Mouse (Mus musculus) megakaryocyte, adult 5-6 weeks (primary cell): ENCODE measurements around the gene N4bp2l2. TPM values are rescaled to one million over a fixed set of nuclear protein-coding genes. Genes with fewer than 3 reads are reported as not detected.

Source experiments
- ATAC-seq: 2 replicates; pipeline ENCODE4 v1.8.0; 2016; ENCODE audit warnings: mild to moderate bottlenecking, inconsistent platforms; ENCODE audit not compliant: poor library complexity, severe bottlenecking
- total RNA-seq, 2 experiments: library from RNA; stranded (forward) in 1 of 2; stranded (reverse) in 1 of 2; fragments of 153-499, 151-499 nt in 1 of 2; fragments of 221-1000, 200-1000 nt in 1 of 2; gene quantifications; 2 replicates each; pipeline versions ENCODE4 v1.2.3 to v1.2.4; 2015 to 2017

The N4bp2l2 gene
- total RNA-seq, 2 experiments from 2014 or later, result 75.1 to 81.1 TPM

GRCm38 (mm10) chr5:150566971-150567370, 99.0 kb downstream of the N4bp2l2 start:
- no peak for ATAC-seq

- ATAC-seq, result no peak
Observed at GRCm38 (mm10) chr5:150566226-150566625, 99.8 kb downstream of the N4bp2l2 start.

GRCm38 (mm10) chr5:150564426-150564825, 101.6 kb downstream of the N4bp2l2 start:
- ATAC-seq, result no peak

GRCm38 (mm10) chr5:150561783-150562182, 104.2 kb downstream of the N4bp2l2 start:
- ATAC-seq, result no peak

GRCm38 (mm10) chr5:150561376-150561775, 104.6 kb downstream of the N4bp2l2 start:
- no peak for ATAC-seq

GRCm38 (mm10) chr5:150560851-150561250, 105.1 kb downstream of the N4bp2l2 start:
- ATAC-seq, result no peak

- ATAC-seq, result no peak
Observed at GRCm38 (mm10) chr5:150559519-150560103, 106.4 kb downstream of the N4bp2l2 start.

Other genes with a start within 250 kb of the N4bp2l2 start
- gene Zar1l, start 148.0 kb downstream of the N4bp2l2 start, total RNA-seq (2015), result not detected in 2 replicates
- not detected in 2 replicates for gene Zar1l, start 148.0 kb downstream of the N4bp2l2 start, total RNA-seq (2017)
- 13.6 and 19.6 TPM in 2 replicates for gene Brca2, start 143.6 kb downstream of the N4bp2l2 start, total RNA-seq (2015)
- gene Brca2, start 143.6 kb downstream of the N4bp2l2 start, total RNA-seq (2017), result 9.9 and 16.1 TPM in 2 replicates
- 67.9 and 68.9 TPM in 2 replicates for gene N4bp2l1, start 69.0 kb downstream of the N4bp2l2 start, total RNA-seq (2015)
- 61.6 and 62.9 TPM in 2 replicates for gene N4bp2l1, start 69.0 kb downstream of the N4bp2l2 start, total RNA-seq (2017)
- gene Pds5b, start 7.6 kb upstream of the N4bp2l2 start, total RNA-seq (2015), result 45.5 and 46.1 TPM in 2 replicates
- 27.6 and 31.5 TPM in 2 replicates for gene Pds5b, start 7.6 kb upstream of the N4bp2l2 start, total RNA-seq (2017)